Mouse (Mus musculus) erythroblast, embryonic 14.5 days (primary cell): ENCODE results near the gene Agtrap. TPM values are rescaled to one million over a fixed set of nuclear protein-coding genes. Genes with fewer than 3 reads are reported as not detected.

Source experiments
- H3K27me3 ChIP-seq: 2 replicates; pipeline ENCODE4 v1.6.1; 2012; ENCODE audit warnings: inconsistent platforms; ENCODE audit not compliant: control insufficient read depth
- H3K36me3 ChIP-seq: 2 replicates; pipeline ENCODE4 v1.6.1; 2012; ENCODE audit warnings: mild to moderate bottlenecking, inconsistent platforms; ENCODE audit not compliant: control insufficient read depth
- H3K4me1 ChIP-seq: 2 replicates; pipeline ENCODE4 v1.6.1; 2012; ENCODE audit warnings: inconsistent platforms; ENCODE audit not compliant: control insufficient read depth
- H3K4me3 ChIP-seq: replicated peaks from 2 replicates; pipeline ENCODE3; 2012; ENCODE audit warnings: moderate library complexity, mild to moderate bottlenecking, inconsistent platforms
- H3K9me3 ChIP-seq: 2 replicates; pipeline ENCODE4 v1.6.1; 2012; ENCODE audit warnings: low read length, inconsistent platforms, mixed read lengths; ENCODE audit not compliant: control insufficient read depth
- GATA1 ChIP-seq: IDR thresholded peaks from 2 replicates; pipeline ENCODE4 v1.6.1; 2012; ENCODE audit warnings: low read length, inconsistent platforms, mixed read lengths
- TAL1 ChIP-seq: IDR thresholded peaks from 3 replicates; pipeline ENCODE4 v1.6.1; 2012; ENCODE audit warnings: low read length, inconsistent platforms, mixed read lengths
- polyA plus RNA-seq: library from polyadenylated mRNA; stranded (reverse); fragments of >175 nt; gene quantifications from 2 replicates; pipeline ENCODE4 v1.2.3, GENCODE M21; 2012

The Agtrap gene
- polyA plus RNA-seq, 1 experiment, result 0.17 TPM

DNA sequence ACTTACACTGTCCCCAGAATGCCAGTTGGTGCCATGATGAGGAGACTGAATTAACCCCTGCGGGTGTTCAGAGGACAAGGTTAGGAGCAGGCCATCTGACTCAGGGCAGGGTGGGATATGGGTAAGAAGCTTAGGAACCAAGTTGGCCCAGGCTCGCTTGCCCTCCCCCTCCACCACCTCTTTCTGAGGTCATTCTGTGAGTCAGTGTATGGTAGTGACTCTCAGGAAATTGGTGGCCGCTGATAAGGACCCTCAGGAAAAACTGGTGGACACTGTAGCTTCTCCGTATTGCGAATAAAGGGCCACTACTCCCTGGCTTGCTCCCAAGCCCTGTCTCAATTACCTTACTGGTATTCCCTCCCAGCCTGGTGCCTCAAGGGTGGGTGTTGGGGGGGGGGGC, 21.4 kb upstream of the Agtrap start:
- H3K27me3 ChIP-seq, result peaks cover 9% of the 10 kb centered on the region
- no peaks in the 10 kb centered on the region for H3K4me1 ChIP-seq
- TF ChIP-seq TAL1 (no peak), GATA1 (no peak)
- no peaks in the 10 kb centered on the region for H3K36me3 ChIP-seq
- H3K4me3 ChIP-seq, result no peak overlapping the region
- no peaks in the 10 kb centered on the region for H3K9me3 ChIP-seq

DNA sequence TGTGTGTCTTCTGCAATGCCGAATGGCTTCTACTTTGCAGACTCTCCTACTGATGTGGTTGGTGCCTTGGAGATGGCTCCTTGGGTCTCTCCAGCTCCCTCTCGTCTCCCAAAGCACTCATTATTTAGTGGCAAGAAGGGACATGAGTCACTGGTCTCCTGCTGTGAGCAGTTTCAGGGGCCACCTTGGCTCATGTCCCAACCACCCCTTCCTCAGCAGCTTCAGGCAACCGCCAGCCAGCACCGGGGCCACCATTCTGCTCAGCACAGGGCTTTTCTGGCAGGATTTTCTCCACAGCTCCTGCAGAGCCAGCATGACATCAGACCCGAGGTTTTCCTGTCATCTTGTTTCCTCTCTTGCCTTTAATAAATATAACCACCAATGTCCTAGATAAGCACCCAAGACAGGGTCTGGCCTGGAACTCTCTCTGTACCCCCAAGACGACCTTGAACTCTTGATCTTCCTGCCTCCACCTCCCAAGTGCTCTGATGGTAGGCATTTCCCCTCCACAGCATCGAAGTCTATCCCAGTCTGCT, 20.8 kb upstream of the Agtrap start:
- TF ChIP-seq TAL1 (no peak), GATA1 (no peak)
- Histone ChIP-seq H3K36me3 (no peaks in the 10 kb centered on the region), H3K27me3 (peaks cover 9% of the 10 kb centered on the region), H3K9me3 (no peaks in the 10 kb centered on the region), H3K4me1 (no peaks in the 10 kb centered on the region), H3K4me3 (no peak overlapping the region)

DNA sequence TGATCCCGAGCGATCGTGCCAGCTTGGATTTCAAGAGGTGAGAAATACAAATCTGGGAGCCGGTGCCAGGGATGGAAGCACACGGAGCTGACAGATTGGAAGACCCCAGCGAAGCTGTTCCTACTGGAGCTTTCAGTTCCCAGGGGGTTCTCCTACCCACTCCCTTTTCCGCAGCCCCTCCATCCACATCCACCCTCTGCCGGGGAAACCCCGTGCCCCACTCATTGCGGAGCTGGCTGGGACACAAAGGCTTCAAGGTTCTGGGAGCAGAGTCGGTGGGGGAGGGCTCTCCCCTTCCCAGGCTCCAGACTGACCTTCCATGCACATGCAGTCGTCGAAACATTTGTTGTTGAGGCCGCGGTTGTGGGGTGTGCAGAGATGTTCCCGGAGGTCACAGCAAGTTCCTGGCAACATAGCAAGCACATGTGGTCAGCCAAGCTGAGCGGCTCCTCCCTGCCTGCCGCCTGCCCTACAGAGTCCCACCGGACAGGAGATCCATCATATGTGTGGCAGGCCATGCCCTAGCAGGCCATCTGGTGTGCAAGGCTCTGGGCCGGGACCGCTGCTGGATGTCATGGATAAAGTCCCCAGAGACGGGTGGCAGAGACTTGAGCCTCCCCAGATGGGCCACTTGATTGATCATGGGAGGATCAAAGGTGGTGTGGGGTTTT, 19.9 kb upstream of the Agtrap start:
- no peak for TF ChIP-seq TAL1
- no peak for TF ChIP-seq GATA1

GRCm38 (mm10) chr4:148104146-148104545, 16.3 kb upstream of the Agtrap start:
- H3K4me3 ChIP-seq, result no peak overlapping the region
- H3K9me3 ChIP-seq, result no peaks in the 10 kb centered on the region
- H3K36me3 ChIP-seq, result no peaks in the 10 kb centered on the region
- no peaks in the 10 kb centered on the region for H3K4me1 ChIP-seq
- TF ChIP-seq TAL1 (no peak), GATA1 (no peak)
- H3K27me3 ChIP-seq, result peaks cover 9% of the 10 kb centered on the region

More for the DNA sequence above, 19.9 kb upstream of the Agtrap start:
- no peaks in the 10 kb centered on the region for H3K9me3 ChIP-seq
- peaks cover 9% of the 10 kb centered on the region for H3K27me3 ChIP-seq
- no peaks in the 10 kb centered on the region for H3K36me3 ChIP-seq
- no peaks in the 10 kb centered on the region for H3K4me1 ChIP-seq
- no peak overlapping the region for H3K4me3 ChIP-seq

GRCm38 (mm10) chr4:148101801-148102527, 14.1 kb upstream of the Agtrap start:
- H3K9me3 ChIP-seq, result no peaks in the 10 kb centered on the region
- no peaks in the 10 kb centered on the region for H3K36me3 ChIP-seq
- no peaks in the 10 kb centered on the region for H3K27me3 ChIP-seq
- H3K4me1 ChIP-seq, result no peaks in the 10 kb centered on the region
- H3K4me3 ChIP-seq, result no peak overlapping the region
- no peak for TF ChIP-seq TAL1
- TF ChIP-seq GATA1, result no peak

DNA sequence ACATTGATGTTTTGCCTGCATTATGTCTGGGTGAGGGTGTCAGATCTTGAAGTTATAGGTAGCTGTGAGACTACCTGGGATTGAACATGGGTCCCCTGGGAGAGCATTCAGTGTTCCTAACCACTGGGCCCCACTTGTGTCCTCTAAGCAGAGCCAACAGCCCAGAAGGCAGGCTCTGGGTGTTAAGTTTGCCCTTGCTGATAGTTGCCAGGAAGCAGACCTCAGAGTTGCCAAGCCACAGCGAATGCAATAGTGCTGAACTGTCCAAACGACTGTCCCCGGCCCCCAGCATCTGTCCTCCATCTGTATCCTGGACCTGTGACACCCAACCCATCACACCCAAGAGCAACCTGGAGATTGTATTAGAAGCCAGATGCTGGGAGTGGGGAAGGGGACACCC, 10.8 kb upstream of the Agtrap start:
- H3K4me3 ChIP-seq, result no peak overlapping the region
- peaks cover 10% of the 10 kb centered on the region for H3K4me1 ChIP-seq
- H3K9me3 ChIP-seq, result no peaks in the 10 kb centered on the region
- H3K36me3 ChIP-seq, result no peaks in the 10 kb centered on the region
- no peak for TF ChIP-seq GATA1
- TF ChIP-seq TAL1, result no peak
- no peaks in the 10 kb centered on the region for H3K27me3 ChIP-seq

DNA sequence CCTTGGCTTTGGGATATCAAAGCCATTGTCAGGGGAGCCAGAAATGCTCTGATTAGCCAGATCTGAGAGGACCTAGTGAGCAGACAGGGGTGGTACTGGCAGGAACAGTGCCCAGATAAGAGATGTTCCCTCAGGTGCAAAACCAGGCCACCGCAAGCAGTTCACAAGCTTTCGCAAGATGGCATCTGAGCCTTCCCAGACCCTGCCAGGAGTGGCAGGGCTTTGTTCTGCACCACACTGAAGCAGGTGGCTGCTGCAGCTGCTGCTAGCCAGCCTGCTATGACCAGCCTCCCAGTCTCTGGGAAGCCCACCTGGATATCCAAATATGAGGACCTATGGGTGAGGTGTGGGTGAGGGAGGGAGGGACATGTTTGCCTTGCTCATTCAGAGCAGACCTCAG, 10.1 kb upstream of the Agtrap start:
- H3K9me3 ChIP-seq, result no peaks in the 10 kb centered on the region

DNA sequence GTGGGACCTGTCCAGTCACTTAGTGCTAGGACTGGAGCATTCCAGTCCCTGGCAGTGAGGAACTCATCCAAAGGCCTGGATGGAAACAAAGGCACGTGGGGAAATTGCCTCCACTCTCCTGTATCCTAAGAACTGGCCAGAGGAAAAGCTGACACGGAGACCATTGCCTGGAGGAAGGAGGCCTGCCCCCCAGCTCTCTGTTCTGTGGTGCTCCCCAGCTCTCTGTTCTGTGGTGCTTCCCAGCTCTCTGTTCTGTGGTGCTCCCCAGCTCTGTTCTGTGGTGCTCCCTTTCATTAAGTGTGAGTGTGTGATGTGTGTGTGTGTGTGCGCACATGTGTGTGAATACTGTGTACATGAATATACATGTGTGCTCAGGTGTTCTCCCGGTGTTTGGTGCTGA, 7.2 kb upstream of the Agtrap start:
- no peaks in the 10 kb centered on the region for H3K9me3 ChIP-seq
- H3K4me3 ChIP-seq, result no peak overlapping the region
- TF ChIP-seq GATA1 (no peak), TAL1 (no peak)
- no peaks in the 10 kb centered on the region for H3K27me3 ChIP-seq
- H3K36me3 ChIP-seq, result no peaks in the 10 kb centered on the region
- peaks cover 10% of the 10 kb centered on the region for H3K4me1 ChIP-seq

More for the DNA sequence above, 10.1 kb upstream of the Agtrap start:
- no peak for TF ChIP-seq GATA1
- no peak for TF ChIP-seq TAL1
- H3K4me3 ChIP-seq, result no peak overlapping the region
- no peaks in the 10 kb centered on the region for H3K27me3 ChIP-seq
- no peaks in the 10 kb centered on the region for H3K36me3 ChIP-seq
- H3K4me1 ChIP-seq, result peaks cover 10% of the 10 kb centered on the region

GRCm38 (mm10) chr4:148094161-148094560, 6.3 kb upstream of the Agtrap start:
- peaks cover 10% of the 10 kb centered on the region for H3K4me1 ChIP-seq
- TF ChIP-seq TAL1, result no peak
- no peak for TF ChIP-seq GATA1
- no peaks in the 10 kb centered on the region for H3K27me3 ChIP-seq

More at GRCm38 (mm10) chr4:148094161-148094560, 6.3 kb upstream of the Agtrap start:
- Histone ChIP-seq H3K9me3 (no peaks in the 10 kb centered on the region), H3K4me3 (no peak overlapping the region), H3K36me3 (no peaks in the 10 kb centered on the region)
